ENCODE assay signal across 43 mouse cellular contexts in genomic region chr7:86688030-86688429, GRCm38 (mm10). TPM values are rescaled to one million over a fixed set of nuclear protein-coding genes. Genes with fewer than 3 reads are reported as not detected.
"Had no signal": no experiment of that assay in that cellular context is flagged by ENCODE, and none has a peak within 500 bp of the region (broad histone marks: within the 10 kb centered on the region; RNA-seq: fewer than 3 reads in every experiment).

Gene Olfr292, plus strand, starts transcription at chr7:86688330.

- H3K9ac ChIP-seq: heart, embryonic 12.5 days; heart, embryonic 13.5 days; heart, embryonic 15.5 days; hindbrain, embryonic 12.5 days; hindbrain, embryonic 13.5 days; hindbrain, embryonic 14.5 days; hindbrain, embryonic 15.5 days; intestine, embryonic 15.5 days; kidney, embryonic 15.5 days had no signal

- H3K9me3 ChIP-seq: heart, embryonic 12.5 days; heart, embryonic 13.5 days; heart, embryonic 15.5 days; hindbrain, embryonic 10.5 days; hindbrain, embryonic 12.5 days; hindbrain, embryonic 13.5 days; hindbrain, embryonic 15.5 days; intestine, embryonic 15.5 days; kidney, embryonic 15.5 days had no signal

- H3K4me3 ChIP-seq: heart, embryonic 12.5 days; heart, embryonic 13.5 days; heart, embryonic 15.5 days; hindbrain, embryonic 10.5 days; hindbrain, embryonic 12.5 days; hindbrain, embryonic 13.5 days; hindbrain, embryonic 15.5 days; intestine, embryonic 15.5 days; kidney, embryonic 15.5 days; layer of hippocampus, adult 2 months; left cerebral cortex, adult 2 months had no signal

- DNase-seq: heart, postnatal 10 days; heart, postnatal 14 days; heart, postnatal 36 days; heart, postnatal 4 days; kidney, adult 11 months; kidney, adult 18-20 months; kidney, adult 2 months; kidney, adult 8-10 months; kidney, adult 9 months; kidney, postnatal 10 days; kidney, postnatal 14 days; kidney, postnatal 25 days; kidney, postnatal 36 days; kidney, postnatal 4 days; layer of hippocampus, adult 9-11 months; layer of hippocampus, postnatal 36 days had no signal

- H3K36me3 ChIP-seq: heart, embryonic 12.5 days; heart, embryonic 13.5 days; heart, embryonic 15.5 days; hindbrain, embryonic 10.5 days; hindbrain, embryonic 12.5 days; hindbrain, embryonic 13.5 days; hindbrain, embryonic 15.5 days; intestine, embryonic 15.5 days; kidney, embryonic 15.5 days had no signal

- H3K27me3 ChIP-seq: heart, embryonic 12.5 days; heart, embryonic 13.5 days; heart, embryonic 15.5 days; hindbrain, embryonic 12.5 days; hindbrain, embryonic 13.5 days; hindbrain, embryonic 15.5 days; intestine, embryonic 15.5 days; kidney, embryonic 15.5 days had no signal

- H3K4me1 ChIP-seq: heart, embryonic 12.5 days; heart, embryonic 13.5 days; heart, embryonic 15.5 days; hindbrain, embryonic 10.5 days; hindbrain, embryonic 12.5 days; hindbrain, embryonic 13.5 days; hindbrain, embryonic 15.5 days; intestine, embryonic 15.5 days; kidney, embryonic 15.5 days had no signal

- ATAC-seq: hindbrain, embryonic 16.5 days; hindbrain, postnatal 0 days; inflammation-experienced regulatory T-cells, adult 6 months; intestine, embryonic 15.5 days; intestine, embryonic 16.5 days; intestine, postnatal 0 days had no signal

- H3K4me2 ChIP-seq: heart, embryonic 11.5 days; heart, embryonic 12.5 days; heart, embryonic 13.5 days; heart, embryonic 15.5 days; hindbrain, embryonic 12.5 days; hindbrain, embryonic 13.5 days; hindbrain, embryonic 14.5 days; hindbrain, embryonic 15.5 days; intestine, embryonic 15.5 days; kidney, embryonic 15.5 days had no signal

- H3K27ac ChIP-seq: heart, embryonic 13.5 days; heart, embryonic 15.5 days; hindbrain, embryonic 10.5 days; hindbrain, embryonic 12.5 days; hindbrain, embryonic 13.5 days; hindbrain, embryonic 14.5 days; hindbrain, embryonic 15.5 days; hindbrain, postnatal 0 days; intestine, embryonic 15.5 days; kidney, embryonic 15.5 days; kidney, postnatal 0 days; layer of hippocampus, adult 2 months; left cerebral cortex, adult 2 months had no signal

RNA-seq across cellular contexts. Expression of gene Olfr292, which starts in this region (rescaled TPM):
- polyA plus RNA-seq: heart, embryonic 11.5 days; heart, embryonic 12.5 days; heart, embryonic 13.5 days; heart, embryonic 14.5 days; heart, embryonic 15.5 days; heart, embryonic 16.5 days; heart, postnatal 0 days; hindbrain, embryonic 10.5 days; hindbrain, embryonic 11.5 days; hindbrain, embryonic 12.5 days; hindbrain, embryonic 13.5 days; hindbrain, embryonic 14.5 days; hindbrain, embryonic 15.5 days; hindbrain, embryonic 16.5 days; hindbrain, postnatal 0 days; inflammation-experienced regulatory T-cells, adult 6 months; intestine, embryonic 14.5 days; intestine, embryonic 15.5 days; intestine, embryonic 16.5 days; intestine, postnatal 0 days; kidney, adult 2 months; kidney, embryonic 14.5 days; kidney, embryonic 15.5 days; kidney, embryonic 16.5 days; kidney, postnatal 0 days; large intestine, adult 2 months had no signal
